Mouse (Mus musculus) small intestine, adult 2 months (tissue): Measurements from ENCODE around the gene Carmil2. TPM values are rescaled to one million over a fixed set of nuclear protein-coding genes. Genes with fewer than 3 reads are reported as not detected.
A peak's percentile ranks its signal among the peaks of the same experiment; 100 is the strongest.

ENCODE experiments used
- H3K27ac ChIP-seq: fragments of 200-500 bp; 2 replicates; pipeline ENCODE4 v1.5.1; 2012; ENCODE audit warnings: low read depth, low read length, control low read depth, inconsistent platforms; ENCODE audit not compliant: insufficient read depth
- H3K27me3 ChIP-seq: fragments of 200-500 bp; 2 replicates; pipeline ENCODE4 v1.6.1; 2012; ENCODE audit warnings: mild to moderate bottlenecking, moderate library complexity, low read length, inconsistent platforms; ENCODE audit not compliant: control insufficient read depth, insufficient read depth
- H3K36me3 ChIP-seq: fragments of 200-500 bp; 2 replicates; pipeline ENCODE4 v1.6.1; 2012; ENCODE audit warnings: mild to moderate bottlenecking, low read length, control low read depth, inconsistent platforms; ENCODE audit not compliant: control insufficient read depth, insufficient read depth
- H3K4me1 ChIP-seq: fragments of 200-500 bp; 2 replicates; pipeline ENCODE4 v1.6.1; 2012; ENCODE audit warnings: low read length, inconsistent platforms, mixed read lengths; ENCODE audit not compliant: control insufficient read depth, insufficient read depth, insufficient read length
- H3K4me3 ChIP-seq: fragments of 200-500 bp; 2 replicates; pipeline ENCODE4 v1.5.1; 2012; ENCODE audit warnings: low read depth, mild to moderate bottlenecking, control low read depth, inconsistent platforms, low read length, moderate library complexity
- CTCF ChIP-seq: fragments of 200-500 bp; IDR thresholded peaks from 2 replicates; pipeline ENCODE4 v1.5.1; 2012; ENCODE audit warnings: low read depth, mild to moderate bottlenecking, control low read depth, inconsistent platforms, low read length, moderate library complexity, mixed read lengths; ENCODE audit not compliant: insufficient replicate concordance, insufficient read length; ENCODE audit errors: extremely low read depth
- POLR2A ChIP-seq: fragments of 200-500 bp; IDR thresholded peaks from 2 replicates; pipeline ENCODE4 v1.6.1; 2012; ENCODE audit warnings: low read depth, mild to moderate bottlenecking, control low read depth, inconsistent platforms, low read length, moderate library complexity
- WGBS: fragments of 180-500 bp; shearing (Covaris S2); methylation state at CpG from one replicate; pipeline ENCODE4 v1.1.7; 2018; 5-methylcytosine and 5-hydroxymethylcytosine counted together
- polyA plus RNA-seq: library from polyadenylated mRNA; depleted of rRNA; stranded (reverse); fragments of >200 nt; gene quantifications from 2 replicates; pipeline ENCODE4 v1.2.3, GENCODE M21; 2012

Gene Carmil2
- polyA plus RNA-seq, 1 experiment = 5.4 TPM

- Histone ChIP-seq H3K4me3 (no peak overlapping the region), H3K27me3 (peaks cover 7% of the 10 kb centered on the region; the same call in 1 of the 2 replicates), H3K36me3 (no peaks in the 10 kb centered on the region), H3K27ac (no peak overlapping the region), H3K4me1 (peaks cover 8% of the 10 kb centered on the region)
- no peak for TF ChIP-seq CTCF
- TF ChIP-seq POLR2A = no peak
- WGBS = 76% methylated on average over 35 of the region's 35 CpGs
Observed at GRCm38 (mm10) chr8:105689256-105689982, 3.3 kb downstream of the Carmil2 start.

DNA sequence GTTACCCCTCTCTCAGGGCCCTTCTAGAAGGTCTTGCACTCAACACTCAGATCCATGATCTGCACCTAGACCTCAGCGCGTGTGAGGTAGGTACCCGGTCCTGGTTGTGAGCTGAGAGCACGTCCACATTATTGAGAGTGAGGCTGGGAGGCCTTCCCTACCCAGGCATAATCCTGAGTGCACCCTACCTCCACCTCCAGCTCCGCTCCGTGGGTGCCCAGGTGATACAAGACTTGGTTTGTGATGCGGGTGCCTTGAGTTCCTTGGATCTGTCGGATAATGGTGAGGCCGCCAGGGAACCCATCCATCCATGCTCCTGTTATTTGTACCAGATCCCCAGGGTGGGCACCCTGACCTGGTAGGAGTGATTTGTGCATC is 3.9 kb downstream of the Carmil2 start:
- Histone ChIP-seq H3K27me3 (peaks cover 7% of the 10 kb centered on the region; the same call in 1 of the 2 replicates), H3K4me3 (no peak overlapping the region), H3K36me3 (no peaks in the 10 kb centered on the region), H3K27ac (no peak overlapping the region), H3K4me1 (peaks cover 8% of the 10 kb centered on the region)
- WGBS = 94% methylated on average over 9 of the region's 9 CpGs
- TF ChIP-seq POLR2A (no peak), CTCF (no peak)

DNA sequence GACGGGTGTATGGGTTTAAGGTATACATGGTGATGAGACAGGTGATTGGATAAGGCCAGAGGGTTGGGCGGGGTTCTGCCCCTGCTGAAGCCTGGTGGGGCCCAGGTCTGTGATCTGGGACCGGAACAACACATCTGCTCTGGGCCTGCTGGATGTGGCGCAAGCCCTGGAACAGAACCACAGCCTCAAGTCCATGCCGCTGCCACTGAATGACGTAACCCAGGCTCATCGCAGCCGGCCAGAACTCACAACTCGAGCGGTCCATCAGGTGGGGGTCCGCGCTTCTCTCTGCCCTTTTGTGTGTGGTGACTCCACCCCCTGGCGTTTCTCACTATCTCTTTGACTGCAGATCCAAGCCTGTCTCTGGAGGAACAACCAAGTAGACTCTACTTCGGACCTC is 4.9 kb downstream of the Carmil2 start:
- H3K27me3 ChIP-seq = peaks cover 7% of the 10 kb centered on the region; the same call in 1 of the 2 replicates
- no peak overlapping the region for H3K4me3 ChIP-seq
- H3K27ac ChIP-seq = no peak overlapping the region
- peaks cover 8% of the 10 kb centered on the region for H3K4me1 ChIP-seq
- WGBS = 79% methylated on average over 14 of the region's 14 CpGs
- no peak for TF ChIP-seq POLR2A
- no peak for TF ChIP-seq CTCF
- H3K36me3 ChIP-seq = no peaks in the 10 kb centered on the region

DNA sequence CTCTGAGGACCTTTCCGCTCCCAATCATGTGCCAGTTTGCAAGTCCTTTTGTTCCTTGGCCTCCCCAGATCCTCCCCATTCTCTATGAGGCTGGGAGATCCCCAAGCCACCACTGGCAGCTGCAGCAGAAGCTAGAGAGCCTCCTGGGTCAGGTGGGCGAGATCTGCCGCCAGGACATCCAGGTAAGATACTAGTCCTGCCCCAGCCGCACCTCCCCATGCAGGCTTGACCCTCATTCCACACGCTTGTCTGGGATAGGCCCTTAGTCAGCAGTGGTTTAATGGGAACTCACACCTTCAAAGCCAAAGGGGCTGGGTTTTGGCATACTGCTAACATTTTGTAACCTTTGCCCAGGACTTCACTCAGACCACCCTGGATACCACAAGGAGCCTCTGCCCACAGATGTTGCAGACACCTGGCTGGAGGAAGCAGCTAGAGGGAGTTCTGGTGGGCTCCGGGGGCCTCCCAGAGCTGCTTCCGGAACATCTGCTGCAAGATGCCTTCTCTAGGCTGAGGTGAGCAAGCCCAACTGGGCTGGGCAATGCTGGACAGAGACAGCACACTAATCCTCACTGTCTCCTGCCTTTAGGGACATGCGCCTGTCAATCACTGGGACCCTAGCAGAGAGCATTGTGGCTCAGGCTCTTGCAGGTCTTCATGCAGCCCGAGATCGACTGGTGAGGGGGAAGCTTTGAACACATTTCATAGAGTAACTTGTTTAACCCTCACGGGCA is 6.5 kb downstream of the Carmil2 start:
- H3K4me3 ChIP-seq = no peak overlapping the region
- H3K36me3 ChIP-seq = peaks cover 2% of the 10 kb centered on the region; the same call in 1 of the 2 replicates
- H3K27me3 ChIP-seq = peaks cover 7% of the 10 kb centered on the region; the same call in 1 of the 2 replicates
- H3K27ac ChIP-seq = no peak overlapping the region
- whole genome bisulfite sequencing = 91% methylated on average over 11 of the region's 11 CpGs
- peaks cover 8% of the 10 kb centered on the region for H3K4me1 ChIP-seq
- no peak for TF ChIP-seq POLR2A
- TF ChIP-seq CTCF = no peak

DNA sequence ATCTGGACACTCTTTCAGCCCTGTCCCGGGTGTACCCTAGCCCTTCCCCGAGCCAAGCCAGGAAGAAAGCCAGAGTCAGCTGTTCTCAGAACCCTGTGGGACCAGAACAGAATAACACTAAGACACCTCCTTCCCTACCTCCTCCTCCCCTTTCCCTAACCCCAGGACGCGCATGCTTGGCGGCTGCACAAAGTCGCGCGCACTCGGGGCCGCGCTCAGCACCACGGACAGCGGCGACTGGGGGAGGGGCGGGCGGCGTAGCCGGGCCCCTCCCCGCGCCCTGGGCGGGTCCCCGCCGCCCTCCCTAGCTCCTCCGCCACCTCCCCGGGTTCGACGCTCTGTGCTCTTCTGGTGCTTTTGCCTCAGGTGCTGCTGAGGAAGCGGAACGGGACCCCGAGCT is 7.6 kb downstream of the Carmil2 start:
- WGBS = 19% methylated on average over 30 of the region's 30 CpGs
- peaks cover 8% of the 10 kb centered on the region for H3K4me1 ChIP-seq
- peak overlapping the region; percentile 59 for H3K4me3 ChIP-seq
- H3K27ac ChIP-seq = no peak overlapping the region
- peaks cover 5% of the 10 kb centered on the region; the same call in 1 of the 2 replicates for H3K36me3 ChIP-seq
- H3K27me3 ChIP-seq = peaks cover 7% of the 10 kb centered on the region; the same call in 1 of the 2 replicates
- TF ChIP-seq POLR2A (no peak), CTCF (no peak)

- 23% methylated on average over 40 of the region's 40 CpGs for WGBS
- H3K27ac ChIP-seq = no peak overlapping the region
- H3K4me3 ChIP-seq = peak overlapping the region; percentile 59
- TF ChIP-seq CTCF = no peak
- no peak for TF ChIP-seq POLR2A
- H3K4me1 ChIP-seq = peaks cover 8% of the 10 kb centered on the region
- H3K27me3 ChIP-seq = peaks cover 7% of the 10 kb centered on the region; the same call in 1 of the 2 replicates
- peaks cover 7% of the 10 kb centered on the region; the same call in 1 of the 2 replicates for H3K36me3 ChIP-seq
Observed at GRCm38 (mm10) chr8:105694051-105694799, 8.2 kb downstream of the Carmil2 start.
